ENCODE assay signal across 9 mouse cellular contexts in genomic region chr17:47759702-47760410, GRCm38 (mm10). TPM values are rescaled to one million over a fixed set of nuclear protein-coding genes. Genes with fewer than 3 reads are reported as not detected.
A peak's percentile ranks its signal among the peaks of the same experiment; 100 is the strongest.
DNase-seq lines count a peak whose midpoint lies in the region; ATAC-seq and TF ChIP-seq lines count a peak whose summit lies in the region.
"Had no signal": no experiment of that assay in that cellular context is flagged by ENCODE, and none has a peak within 500 bp of the region (broad histone marks: within the 10 kb centered on the region; RNA-seq: fewer than 3 reads in every experiment).

No protein-coding gene starts in this region.

- H3K4me1 ChIP-seq in CH12.LX (ENCODE audit: control insufficient read depth in 1 of 2, insufficient read depth in 2 of 2), result peaks cover 64 to 99% of the 10 kb centered on the region in 2 experiments
- H3K4me1 ChIP-seq in heart, embryonic 16.5 days (ENCODE audit: control insufficient read depth, insufficient read depth, low read length), result peaks cover 44% of the 10 kb centered on the region
- H3K4me1 ChIP-seq in hindbrain, embryonic 11.5 days (replicated peaks; ENCODE audit: control insufficient read depth, insufficient read depth, low read length), result no peaks in the 10 kb centered on the region

- H3K27ac ChIP-seq in left cerebral cortex, adult 2 months, result peak overlapping the region; percentile 42
- peak overlapping the region; percentile 30; the same call in 1 of the 2 replicates for H3K27ac ChIP-seq in CH12.LX (ENCODE audit: insufficient read depth, low read depth)
- H3K27ac ChIP-seq in heart, embryonic 16.5 days (ENCODE audit: low read length), result peak overlapping the region; percentile 44
- no peak overlapping the region for H3K27ac ChIP-seq in hindbrain, embryonic 11.5 days (ENCODE audit: low read depth, low read length)

- H3K9ac ChIP-seq in CH12.LX (ENCODE audit: insufficient read depth, low read depth), result no peak overlapping the region
- H3K9ac ChIP-seq in heart, embryonic 16.5 days (ENCODE audit: low read length), result peak overlapping the region; percentile 56
- H3K9ac ChIP-seq in hindbrain, embryonic 11.5 days (ENCODE audit: low read depth, low read length), result no peak overlapping the region

- WGBS in heart, embryonic 16.5 days, result 47% methylated on average over 15 of the region's 15 CpGs
- WGBS in hindbrain, embryonic 11.5 days, result 75% methylated on average over 15 of the region's 15 CpGs

- H3K79me2 ChIP-seq in CH12.LX (replicated peaks; ENCODE audit: control insufficient read depth, extremely low read depth, insufficient read depth, poor library complexity, severe bottlenecking), result peaks cover 22% of the 10 kb centered on the region

- TF ChIP-seq RAD21 in CH12.LX (IDR thresholded peaks at IDR 0.05; ENCODE audit: low read depth, low read length), result peak; percentile 66

- no peak overlapping the region for H3K4me2 ChIP-seq in CH12.LX (ENCODE audit: insufficient read depth, low read depth, poor library complexity, severe bottlenecking)
- peak overlapping the region; percentile 30 for H3K4me2 ChIP-seq in heart, embryonic 16.5 days (ENCODE audit: low read depth, low read length)
- H3K4me2 ChIP-seq in hindbrain, embryonic 11.5 days (replicated peaks; ENCODE audit: low read depth, low read length), result no peak overlapping the region

- no peaks in the 10 kb centered on the region for H3K9me3 ChIP-seq in CH12.LX (replicated peaks; ENCODE audit: low read length)
- no peaks in the 10 kb centered on the region for H3K9me3 ChIP-seq in heart, embryonic 16.5 days (replicated peaks; ENCODE audit: control insufficient read depth, low read length)
- H3K9me3 ChIP-seq in hindbrain, embryonic 11.5 days (ENCODE audit: control insufficient read depth, low read length), result no peaks in the 10 kb centered on the region

- peak; percentile 61 for ATAC-seq in heart, embryonic 16.5 days (replicated peaks; ENCODE audit: extremely low read depth, insufficient read depth, low FRiP score)
- peak; percentile 61 for ATAC-seq in monocyte, adult 5-6 weeks (replicated peaks; ENCODE audit: insufficient number of reproducible peaks, low FRiP score, low TSS enrichment, poor library complexity, severe bottlenecking)
- ATAC-seq in hindbrain, embryonic 11.5 days (ENCODE audit: low FRiP score), result no peak

- no peak for TF ChIP-seq POLR2A in CH12.LX (IDR thresholded peaks at IDR 0.05; ENCODE audit: low read depth, low read length)

- DNase-seq in left cerebral cortex, adult 2 months (ENCODE audit: extremely low spot score in 1 of 2, low spot score in 2 of 2), result peak in 1 of 2 experiments; percentile 40
- DNase-seq in left cerebral cortex, postnatal 36 days (ENCODE audit: low spot score in 2 of 2), result no peak
- DNase-seq in CH12.LX (ENCODE audit: extremely low read depth), result no peak
- DNase-seq in cerebellum, adult 9-11 months, result peak; percentile 73
- no peak for DNase-seq in hindbrain, embryonic 11.5 days (ENCODE audit: low spot score)
- no peak for DNase-seq in neural tube, embryonic 10.5 days (ENCODE audit: extremely low spot score, low spot score)

- dilution Hi-C loops in CH12.LX (cut with MboI; ENCODE audit: extremely low pct_ligation_motif_present, extremely low pct_unique_long_range_greater_than_20kb, low sequenced_read_pairs), result no loop called here

- in situ Hi-C loops in CH12.LX (cut with MboI; ENCODE audit: low pct_ligation_motif_present, low pct_unique_long_range_greater_than_20kb, low sequenced_read_pairs), result no loop called here

- H3K36me3 ChIP-seq in CH12.LX (replicated peaks in 1 of 2; ENCODE audit: control insufficient read depth in 1 of 2, insufficient read depth in 1 of 2, low read length in 1 of 2), result peaks cover 3 to 39% of the 10 kb centered on the region in 2 experiments
- no peaks in the 10 kb centered on the region for H3K36me3 ChIP-seq in heart, embryonic 16.5 days (ENCODE audit: control insufficient read depth, insufficient read depth)
- H3K36me3 ChIP-seq in hindbrain, embryonic 11.5 days (ENCODE audit: control insufficient read depth, insufficient read depth, low read length), result no peaks in the 10 kb centered on the region

- H3K27me3 ChIP-seq in CH12.LX (replicated peaks), result no peaks in the 10 kb centered on the region
- H3K27me3 ChIP-seq in heart, embryonic 16.5 days (ENCODE audit: control insufficient read depth, insufficient read depth, low read length), result no peaks in the 10 kb centered on the region
- no peaks in the 10 kb centered on the region for H3K27me3 ChIP-seq in hindbrain, embryonic 11.5 days (ENCODE audit: control insufficient read depth, insufficient read depth, low read length)

- intact Hi-C loops in left cerebral cortex, adult 2 months (cut with DNase I), result no loop called here
- intact Hi-C loops in left cerebral cortex, postnatal 36 days (cut with DNase I), result no loop called here

- TF ChIP-seq EP300 in CH12.LX (IDR thresholded peaks at IDR 0.05; ENCODE audit: low read length), result 0 out of 2 replicates have a peak, but pooled peaks have one; percentile 27

- TF ChIP-seq CTCF in left cerebral cortex, adult 2 months (IDR thresholded peaks at IDR 0.05), result peak; percentile 16
- peak in 1 of 2 experiments; percentile 71; a peak in 2 of 4 replicates for TF ChIP-seq CTCF in CH12.LX (conservative IDR thresholded peaks at IDR 0.05 in 1 of 2, IDR thresholded peaks at IDR 0.05 in 1 of 2; ENCODE audit: low read depth in 2 of 2, low read length in 2 of 2)

- H3K4me3 ChIP-seq in left cerebral cortex, adult 2 months, result no peak overlapping the region
- peak overlapping the region in 1 of 3 experiments; percentile 39 for H3K4me3 ChIP-seq in CH12.LX (replicated peaks in 1 of 3; ENCODE audit: low read depth in 2 of 3, low read length in 2 of 3, poor library complexity in 1 of 3)
- no peak overlapping the region for H3K4me3 ChIP-seq in heart, embryonic 16.5 days (ENCODE audit: low read length)
- H3K4me3 ChIP-seq in hindbrain, embryonic 11.5 days (ENCODE audit: low read depth, low read length), result no peak overlapping the region

TF ChIP-seq in CH12.LX, 34 proteins besides CTCF, POLR2A, EP300 and RAD21 (continues in another document):
- TF ChIP-seq TBP (conservative IDR thresholded peaks at IDR 0.05; ENCODE audit: low read depth, low read length) (no peak), USF2 (conservative IDR thresholded peaks at IDR 0.05; ENCODE audit: low read depth, low read length) (no peak), HCFC1 (IDR thresholded peaks at IDR 0.05; ENCODE audit: low read depth, low read length) (peak; percentile 29), GABPA (IDR thresholded peaks at IDR 0.05; ENCODE audit: insufficient replicate concordance, low read depth, low read length) (no peak), MAFK (IDR thresholded peaks at IDR 0.05; ENCODE audit: insufficient replicate concordance, low read length) (no peak), IRF4 (IDR thresholded peaks at IDR 0.05; ENCODE audit: low read depth, low read length) (peak; percentile 45; the same call in 1 of the 2 replicates), BHLHE40 (IDR thresholded peaks at IDR 0.05; ENCODE audit: low read depth, low read length) (no peak), NRF1 (IDR thresholded peaks at IDR 0.05; ENCODE audit: low read depth, low read length) (no peak), RCOR1 (conservative IDR thresholded peaks at IDR 0.05; ENCODE audit: low read depth, low read length) (no peak), MAX (IDR thresholded peaks at IDR 0.05; ENCODE audit: low read length) (no peak), NELFE (IDR thresholded peaks at IDR 0.05; ENCODE audit: low read depth, low read length) (no peak), MYC (IDR thresholded peaks at IDR 0.05; ENCODE audit: low read depth, low read length) (peak; percentile 54; the same call in 1 of the 2 replicates), TCF12 (IDR thresholded peaks at IDR 0.05; ENCODE audit: low read depth, low read length) (peak; percentile 78), JUN (IDR thresholded peaks at IDR 0.05; ENCODE audit: insufficient read depth, low read depth, low read length) (peak; percentile 31; the same call in 1 of the 2 replicates), ETS1 (conservative IDR thresholded peaks at IDR 0.05; ENCODE audit: low read depth, low read length) (no peak; the same call in 1 of the 2 replicates), MAZ (IDR thresholded peaks at IDR 0.05; ENCODE audit: low read depth, low read length) (no peak), SIN3A (IDR thresholded peaks at IDR 0.05; ENCODE audit: low read length) (0 out of 2 replicates have a peak, but pooled peaks have one; percentile 24), UBTF (IDR thresholded peaks at IDR 0.05; ENCODE audit: low read depth, low read length) (no peak), PAX5 (IDR thresholded peaks at IDR 0.05; ENCODE audit: low read length) (no peak), ZC3H11A (IDR thresholded peaks at IDR 0.05; ENCODE audit: low read depth, low read length) (peak; percentile 6; the same call in 1 of the 2 replicates), USF1 (IDR thresholded peaks at IDR 0.05; ENCODE audit: low read depth, low read length) (no peak), ZMIZ1 (IDR thresholded peaks at IDR 0.05; ENCODE audit: low read depth, low read length) (no peak), POLR2AphosphoS2 (IDR thresholded peaks at IDR 0.05; ENCODE audit: low read depth, low read length) (no peak), ELF1 (IDR thresholded peaks at IDR 0.05; ENCODE audit: low read depth, low read length) (no peak), CHD2 (IDR thresholded peaks at IDR 0.05; ENCODE audit: low read length) (no peak), ZKSCAN1 (IDR thresholded peaks at IDR 0.05; ENCODE audit: borderline replicate concordance, low read depth, low read length) (no peak), SMC3 (IDR thresholded peaks at IDR 0.05; ENCODE audit: low read depth, low read length) (peak; percentile 56), JUND (conservative IDR thresholded peaks at IDR 0.05; ENCODE audit: low read depth, low read length) (no peak; the same call in 1 of the 2 replicates)

RNA-seq across cellular contexts. Expression of gene Tfeb, which starts 23.0 kb away (rescaled TPM):
- 10 to 100 TPM; 10.0 to 10.6 TPM for total RNA-seq in left cerebral cortex, adult 2 months (2021)
- 10 to 100 TPM; 10.6 to 12.0 TPM for total RNA-seq in left cerebral cortex, postnatal 36 days (2021)
- total RNA-seq in CH12.LX (2012; rRNA removed), result 49.3 and 57.3 TPM in 2 replicates
- 26.9 and 29.1 TPM in 2 replicates for total RNA-seq in CH12.LX (2014; rRNA removed)
- 39.9 and 41.3 TPM in 2 replicates for polyA plus RNA-seq in CH12.LX (2012; ENCODE audit: insufficient read length, low read depth)
- 25.7 and 28.9 TPM in 2 replicates for polyA plus RNA-seq in heart, embryonic 16.5 days (2015; fragmentation: Nextera tagmentation; extraction: Ambion mirVana)
- total RNA-seq in monocyte, adult 5-6 weeks (2017), result 61.8 to 91.9 TPM (median 65.3 TPM) in 3 replicates
- 2.5 TPM in 2 replicates for polyA plus RNA-seq in hindbrain, embryonic 11.5 days (2014; fragmentation: Nextera tagmentation; extraction: Ambion mirVana)

RNA-seq across cellular contexts. Expression of gene Pgc, which starts 33.2 kb away (rescaled TPM):
- total RNA-seq in left cerebral cortex, adult 2 months (2021), result not detected
- total RNA-seq in left cerebral cortex, postnatal 36 days (2021), result not detected
- total RNA-seq in CH12.LX (2012; rRNA removed) (not detected in 2 replicates), CH12.LX (2014; rRNA removed) (not detected in 2 replicates)
- polyA plus RNA-seq in CH12.LX (2012; ENCODE audit: insufficient read length, low read depth), result not detected in 2 replicates
- 0.56 and 1.7 TPM in 2 replicates for polyA plus RNA-seq in heart, embryonic 16.5 days (2015; fragmentation: Nextera tagmentation; extraction: Ambion mirVana)
- total RNA-seq in monocyte, adult 5-6 weeks (2017), result not detected in 3 replicates
- polyA plus RNA-seq in hindbrain, embryonic 11.5 days (2014; fragmentation: Nextera tagmentation; extraction: Ambion mirVana), result not detected in 2 replicates
- polyA plus RNA-seq: frontal cortex, adult 2 months had no signal
